Mouse (Mus musculus): ENCODE data around the gene Mast3.
"Not testable (repeated sequence)": the region's sequence is repeated elsewhere in the genome, so short reads cannot be mapped to it uniquely, and the experiment has no call there.

Gene Mast3

GRCm38 (mm10) chr8:70834071-70834470 is 29.2 kb upstream of the Mast3 start:
- in situ Hi-C loops (cut with MseI, MboI) = no loop called here

GRCm38 (mm10) chr8:70833520-70833919 is 28.7 kb upstream of the Mast3 start:
- in situ Hi-C loops (cut with MseI, MboI) = no loop called here

- in situ Hi-C loops (cut with MseI, MboI) = no loop called here
These were observed 28.2 kb upstream of the Mast3 start for GRCm38 (mm10) chr8:70833018-70833482.

GRCm38 (mm10) chr8:70832371-70832770 is 27.5 kb upstream of the Mast3 start:
- in situ Hi-C loops (cut with MseI, MboI) = no loop called here

- in situ Hi-C loops (cut with MseI, MboI) = no loop called here
These were observed 26.7 kb upstream of the Mast3 start for GRCm38 (mm10) chr8:70831517-70831916.

- in situ Hi-C loops (cut with MseI, MboI) = no loop called here
These were observed 22.9 kb upstream of the Mast3 start for GRCm38 (mm10) chr8:70827796-70828195.

GRCm38 (mm10) chr8:70827010-70827409 is 22.2 kb upstream of the Mast3 start:
- in situ Hi-C loops (cut with MseI, MboI) = no loop called here

- in situ Hi-C loops (cut with MseI, MboI) = no loop called here
These were observed 21.0 kb upstream of the Mast3 start for GRCm38 (mm10) chr8:70825816-70826215.

- in situ Hi-C loops (cut with MseI, MboI) = no loop called here
These were observed 18.9 kb upstream of the Mast3 start for GRCm38 (mm10) chr8:70823802-70824201.

- in situ Hi-C loops (cut with MseI, MboI) = not testable (repeated sequence)
These were observed 17.7 kb upstream of the Mast3 start for GRCm38 (mm10) chr8:70822594-70822993.

GRCm38 (mm10) chr8:70821992-70822391 is 17.1 kb upstream of the Mast3 start:
- in situ Hi-C loops (cut with MseI, MboI) = no loop called here

GRCm38 (mm10) chr8:70821399-70821962 is 16.6 kb upstream of the Mast3 start:
- in situ Hi-C loops (cut with MseI, MboI) = no loop called here

- in situ Hi-C loops (cut with MseI, MboI) = no loop called here
These were observed 15.5 kb upstream of the Mast3 start for GRCm38 (mm10) chr8:70820101-70820935.

GRCm38 (mm10) chr8:70816679-70817078 is 11.8 kb upstream of the Mast3 start:
- in situ Hi-C loops (cut with MseI, MboI) = no loop called here

GRCm38 (mm10) chr8:70812885-70813284 is 8.0 kb upstream of the Mast3 start:
- in situ Hi-C loops (cut with MseI, MboI) = no loop called here

GRCm38 (mm10) chr8:70812055-70812454 is 7.2 kb upstream of the Mast3 start:
- in situ Hi-C loops (cut with MseI, MboI) = no loop called here

- in situ Hi-C loops (cut with MseI, MboI) = no loop called here
These were observed 6.3 kb upstream of the Mast3 start for GRCm38 (mm10) chr8:70810962-70811680.

GRCm38 (mm10) chr8:70808955-70809701 is 4.3 kb upstream of the Mast3 start:
- in situ Hi-C loops (cut with MseI, MboI) = no loop called here

- in situ Hi-C loops (cut with MseI, MboI) = no loop called here
These were observed 3.4 kb upstream of the Mast3 start, which contains the start of gene Il12rb1 for GRCm38 (mm10) chr8:70808239-70808638. TSS of gene Il12rb1 (plus strand) at chr8:70808449.

GRCm38 (mm10) chr8:70807304-70807703 is 2.5 kb upstream of the Mast3 start:
- in situ Hi-C loops (cut with MseI, MboI) = no loop called here

- in situ Hi-C loops (cut with MseI, MboI) = no loop called here
These were observed 1.7 kb upstream of the Mast3 start for GRCm38 (mm10) chr8:70806541-70806940.
